Mouse (Mus musculus) CH12F3 (cell line): Measurements from ENCODE around the gene Cd200r1.
"Not testable (repeated sequence)": the region's sequence is repeated elsewhere in the genome, so short reads cannot be mapped to it uniquely, and the experiment has no call there.

Source experiments
- in situ Hi-C: fragments of 300-500 bp; cut with MboI; formaldehyde crosslinking; loops from 2 replicates; pipeline ENCODE4 v1.14.3; 2020; ENCODE audit warnings: low sequenced_read_pairs

Cd200r1 gene

DNA sequence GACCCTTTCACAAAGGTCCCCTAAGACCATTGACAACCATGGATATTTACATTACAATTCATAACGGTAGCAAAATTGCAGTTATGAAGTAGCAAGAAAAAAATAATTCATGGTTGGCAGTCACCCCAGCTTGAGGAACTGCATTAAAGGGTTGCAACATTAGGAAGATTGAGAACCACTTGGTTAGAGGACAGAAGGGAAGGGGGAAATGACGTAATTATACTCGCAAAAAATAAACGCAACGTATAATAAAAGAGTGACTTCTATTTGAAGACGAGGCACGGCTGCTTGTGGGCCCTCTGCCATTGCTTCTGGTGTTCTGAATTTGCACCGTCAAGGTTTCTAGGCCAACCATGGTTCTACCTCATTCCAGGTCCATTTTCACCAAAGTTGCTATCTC is 7.8 kb upstream of the Cd200r1 start:
- in situ Hi-C loops: no loop called here

DNA sequence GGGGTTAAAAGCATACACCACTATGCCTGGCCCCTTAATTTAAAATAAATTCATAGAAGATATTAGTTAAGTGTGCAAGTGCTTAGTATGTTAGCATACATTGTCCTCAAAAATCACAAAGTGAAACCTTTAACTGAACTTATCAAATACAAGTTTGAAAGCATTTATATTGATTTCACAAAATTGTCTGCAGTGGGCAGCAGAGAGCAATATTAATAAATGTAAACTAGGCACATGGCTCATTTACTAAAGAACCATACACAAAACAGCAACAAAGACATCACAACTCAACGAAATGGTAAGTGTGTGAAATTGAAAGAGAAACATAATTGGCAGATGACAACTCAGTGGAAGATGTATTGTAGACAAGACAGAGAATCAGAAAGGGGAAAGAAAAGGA is 3.7 kb upstream of the Cd200r1 start:
- in situ Hi-C loops: loop anchor here (10.0 kb wide), 1 partner anchor 323 kb away; no protein-coding TSS in a partner anchor

DNA sequence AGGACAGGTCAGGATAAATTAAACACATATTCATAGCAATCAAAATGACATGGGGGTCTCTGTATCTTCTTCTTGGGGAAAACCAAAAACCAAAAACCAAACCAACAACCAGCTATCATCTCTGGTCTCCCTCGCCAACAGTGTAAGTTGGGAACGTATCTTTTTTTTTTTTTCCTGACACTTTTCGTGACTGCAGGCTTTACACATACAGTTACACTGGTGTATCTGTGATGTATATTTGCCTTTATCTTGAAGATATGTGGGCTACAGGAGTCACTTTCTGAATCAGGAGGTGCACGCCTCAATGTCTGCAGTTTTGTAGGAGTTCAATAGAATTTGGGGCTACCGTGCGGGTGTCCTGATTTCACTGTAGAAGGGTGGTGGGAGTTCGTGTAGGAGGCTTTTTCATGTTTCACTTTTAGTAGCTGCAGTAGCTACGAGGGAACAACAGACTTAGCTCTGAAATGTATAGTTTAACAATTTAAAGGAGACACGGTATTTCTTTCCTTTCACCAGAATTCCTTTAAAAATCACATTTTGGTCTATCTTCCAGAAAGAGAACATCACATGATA is 870 bp downstream of the Cd200r1 start:
- in situ Hi-C loops: loop anchor here (10.0 kb wide), 1 partner anchor 318 kb away; no protein-coding TSS in a partner anchor

DNA sequence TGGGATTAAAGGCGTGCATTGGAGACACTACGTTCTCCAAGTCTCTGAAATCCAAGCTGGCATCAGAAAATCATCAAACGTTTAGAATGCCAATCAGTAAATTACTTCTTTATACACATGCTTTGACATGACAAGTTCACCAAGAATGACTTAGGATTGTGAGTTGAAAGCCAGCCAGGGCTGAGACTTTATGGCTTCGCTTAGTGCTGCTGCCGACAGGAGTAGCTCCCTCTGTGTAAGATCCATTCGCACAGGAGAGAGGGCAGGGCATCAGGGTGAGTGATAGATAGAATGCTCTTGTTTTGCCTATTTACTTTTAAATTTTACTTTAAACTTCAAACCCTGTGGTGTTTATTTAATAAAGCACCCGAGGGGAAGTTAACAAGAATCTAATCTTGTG is 2.0 kb downstream of the Cd200r1 start:
- in situ Hi-C loops: loop anchor here (10.0 kb wide), 1 partner anchor 317 kb away; no protein-coding TSS in a partner anchor

DNA sequence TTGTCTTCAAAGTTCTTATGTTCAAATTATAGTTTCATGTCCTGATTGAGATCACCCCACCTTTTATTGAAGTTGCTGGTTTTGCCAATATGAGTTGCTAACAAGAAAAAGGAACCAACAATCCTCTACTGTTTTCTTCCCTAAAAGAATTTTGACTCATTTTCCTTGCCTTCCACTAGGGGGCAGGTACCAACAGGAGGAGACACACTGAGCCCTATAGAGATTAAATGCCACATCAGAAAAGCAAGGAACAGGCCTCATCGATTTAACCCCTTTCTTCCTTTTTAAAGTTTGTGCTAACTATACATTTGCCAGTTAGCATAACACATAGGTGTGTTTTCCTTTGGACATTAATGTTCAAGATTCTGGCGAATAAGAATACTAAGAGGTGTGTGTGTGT is 2.4 kb downstream of the Cd200r1 start:
- in situ Hi-C loops: loop anchor here (10.0 kb wide), 1 partner anchor 317 kb away; no protein-coding TSS in a partner anchor

DNA sequence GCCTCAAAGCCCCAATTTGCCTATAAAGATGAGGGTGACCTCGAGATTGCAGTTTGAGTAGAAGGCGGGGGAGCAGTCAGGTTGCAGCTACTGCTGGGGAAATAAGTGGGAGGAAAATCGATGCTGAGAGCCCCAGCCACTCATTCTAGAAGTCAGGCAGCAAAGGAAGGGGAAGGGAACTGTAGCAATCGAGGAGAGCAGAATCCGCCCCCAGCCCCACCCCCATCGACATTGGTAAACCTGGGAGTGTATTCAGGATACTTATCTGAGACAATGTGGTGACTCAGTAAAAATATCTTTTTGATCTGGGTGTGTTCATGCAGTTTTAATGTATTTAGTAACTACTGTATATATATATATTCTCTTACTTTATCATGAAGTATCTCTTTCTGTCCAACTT is 7.0 kb downstream of the Cd200r1 start:
- in situ Hi-C loops: no loop called here

DNA sequence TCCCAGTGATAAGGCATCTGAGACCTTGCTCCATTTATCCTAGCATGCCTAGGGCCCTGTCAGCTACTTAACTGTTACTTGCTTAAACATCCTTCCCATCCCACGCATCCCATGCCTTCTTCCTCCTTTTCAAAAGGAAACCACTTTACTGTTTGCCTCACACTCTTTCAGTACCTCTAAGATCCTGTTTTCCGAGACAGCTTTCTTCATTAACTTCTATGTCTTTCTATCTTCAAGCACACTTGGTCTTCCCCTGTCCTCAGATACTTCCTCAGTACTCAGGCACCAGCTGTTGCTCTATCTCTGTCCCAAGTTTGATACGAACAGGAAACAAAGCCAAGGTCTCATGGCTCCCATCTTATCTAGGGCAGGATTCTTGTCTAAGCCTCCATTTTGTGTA is 8.1 kb downstream of the Cd200r1 start:
- in situ Hi-C loops: no loop called here

DNA sequence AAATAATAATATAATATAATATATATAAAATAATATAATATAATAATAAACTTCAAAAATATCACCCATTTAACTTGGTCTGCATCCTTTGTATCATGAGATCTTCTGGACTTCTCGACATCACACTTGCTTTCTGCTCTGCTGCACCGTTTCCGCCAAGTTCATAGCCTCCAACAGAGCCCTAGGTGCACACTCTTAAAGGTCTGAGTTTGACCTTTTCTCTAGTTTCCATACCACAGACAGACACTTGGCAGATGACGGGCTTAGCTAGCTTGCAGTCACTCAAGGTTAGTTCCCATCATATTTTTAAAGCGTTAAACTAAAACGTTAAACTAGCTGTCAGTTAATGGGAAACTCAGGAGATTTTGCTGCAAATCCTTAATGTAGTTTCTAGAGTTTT is 8.7 kb downstream of the Cd200r1 start:
- in situ Hi-C loops: no loop called here

DNA sequence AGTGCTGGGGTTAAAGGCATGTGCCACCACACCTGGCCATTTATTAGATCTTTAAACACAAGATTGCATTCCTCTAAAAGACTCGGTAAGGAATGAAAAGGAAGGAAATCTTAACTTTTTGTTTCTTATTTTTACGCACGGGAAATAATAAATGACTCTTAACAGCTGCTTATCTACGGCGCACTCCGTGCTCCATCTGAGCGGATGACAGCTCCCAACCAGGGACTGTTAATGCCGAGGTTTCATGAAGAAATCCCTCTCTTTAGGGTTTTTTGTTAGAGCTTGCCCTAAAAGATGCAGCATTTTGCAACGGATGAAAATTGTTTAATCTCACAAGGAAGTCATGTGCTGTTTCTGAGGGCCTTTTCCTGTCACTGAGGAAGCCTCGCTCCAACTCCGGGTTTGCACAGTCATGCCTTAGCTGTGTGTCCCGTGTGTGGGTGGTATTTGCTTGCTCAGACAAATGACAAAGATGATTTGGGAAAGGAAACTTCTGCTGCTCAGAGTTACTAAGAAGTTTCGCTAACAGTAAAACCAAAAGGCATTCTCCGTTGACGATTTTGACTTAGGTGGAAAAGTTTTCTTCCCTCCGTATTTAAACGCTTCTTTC is 13.1 kb downstream of the Cd200r1 start:
- in situ Hi-C loops: no loop called here

DNA sequence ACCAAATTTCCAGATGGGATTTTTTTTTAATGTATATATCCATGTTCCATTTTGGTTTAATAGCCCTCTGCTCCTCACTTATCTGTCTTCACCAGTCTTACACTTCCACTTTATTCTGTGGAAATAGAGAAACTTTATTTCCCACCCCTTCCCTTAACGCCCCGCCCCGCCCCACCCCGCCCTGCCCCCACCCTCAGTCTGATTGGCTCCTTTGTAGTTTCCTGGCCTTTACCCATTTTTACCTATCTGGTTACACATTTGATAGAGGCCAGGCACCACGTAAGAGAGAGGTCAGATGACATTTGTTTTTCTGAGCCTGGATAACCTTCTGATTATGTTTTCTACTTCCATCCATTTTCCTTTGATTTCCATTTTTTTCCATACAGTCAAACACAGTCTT is 14.0 kb downstream of the Cd200r1 start:
- in situ Hi-C loops: no loop called here

DNA sequence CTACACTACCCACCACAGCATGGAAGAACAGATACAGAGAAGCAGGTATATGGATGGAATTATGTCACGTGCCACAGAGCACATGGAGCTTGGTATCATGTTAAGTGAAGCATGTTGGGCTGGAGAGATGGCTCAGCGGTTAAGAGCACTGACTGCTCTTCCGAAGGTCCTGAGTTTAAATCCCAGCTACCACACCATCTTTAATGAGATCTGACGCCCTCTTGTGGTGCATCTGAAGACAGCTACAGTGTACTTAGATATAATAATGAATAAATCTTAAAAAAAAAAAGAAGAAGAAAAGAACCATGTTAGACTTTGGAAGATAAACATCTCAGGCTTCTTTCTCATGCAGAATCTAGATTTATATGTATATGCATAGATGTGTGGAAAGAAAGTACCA is 15.2 kb downstream of the Cd200r1 start:
- in situ Hi-C loops: no loop called here

DNA sequence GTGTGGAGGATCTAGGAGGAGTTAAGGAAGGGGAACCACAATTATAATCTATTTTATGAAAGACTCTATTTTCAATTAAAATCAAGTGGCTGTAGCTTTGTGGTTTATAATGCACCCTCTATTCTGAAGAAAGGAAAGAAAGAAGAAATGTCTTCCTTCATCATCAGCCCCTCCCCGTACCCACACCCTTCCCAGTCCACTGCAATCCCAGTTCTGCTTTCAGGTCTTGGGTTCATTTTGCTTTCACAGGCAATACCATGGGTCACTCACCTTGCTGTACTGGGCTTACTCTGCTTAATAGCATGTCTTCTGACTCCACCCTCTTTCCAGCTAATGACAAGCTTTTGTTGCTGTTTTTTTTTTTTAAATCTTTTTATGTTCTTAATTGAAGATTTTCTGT is 21.4 kb downstream of the Cd200r1 start:
- in situ Hi-C loops: no loop called here

DNA sequence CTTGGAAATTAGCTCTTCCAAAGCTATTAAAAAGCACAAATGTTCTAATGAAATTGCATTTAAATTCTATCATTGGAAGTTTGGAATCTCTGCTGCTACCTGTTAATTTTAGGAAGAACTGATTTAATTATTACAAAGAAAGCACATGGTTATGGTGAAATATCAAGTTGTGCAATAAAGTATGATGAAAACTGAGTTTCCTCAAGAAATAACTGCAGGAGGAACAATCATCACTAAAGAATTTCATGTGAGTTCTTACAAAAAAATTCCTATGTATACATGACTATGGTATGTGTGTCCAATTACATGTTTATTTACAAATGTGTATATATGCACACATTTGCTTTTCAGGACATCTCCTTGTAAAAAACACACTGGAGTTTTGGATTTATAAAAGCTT is 28.9 kb downstream of the Cd200r1 start:
- in situ Hi-C loops: no loop called here

DNA sequence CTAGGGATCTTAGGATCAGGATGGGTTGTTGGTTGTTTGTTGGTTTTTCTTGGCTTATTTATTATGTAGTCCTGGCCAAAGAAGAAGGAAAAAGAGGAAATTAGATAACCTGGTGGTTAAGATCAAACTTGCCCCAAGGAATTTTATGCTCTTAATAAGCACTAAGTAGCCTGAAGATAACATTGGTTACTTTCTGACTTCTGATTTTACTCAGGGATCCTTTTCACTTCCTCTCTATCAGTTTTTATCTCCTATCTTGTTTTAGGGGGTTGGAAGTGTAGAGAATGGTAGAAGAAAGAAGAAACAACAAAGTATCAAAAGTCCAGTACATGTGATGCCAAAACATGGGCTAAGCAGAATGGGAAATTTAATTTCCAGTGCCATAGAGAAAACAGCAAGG is 40.4 kb downstream of the Cd200r1 start:
- in situ Hi-C loops: no loop called here

DNA sequence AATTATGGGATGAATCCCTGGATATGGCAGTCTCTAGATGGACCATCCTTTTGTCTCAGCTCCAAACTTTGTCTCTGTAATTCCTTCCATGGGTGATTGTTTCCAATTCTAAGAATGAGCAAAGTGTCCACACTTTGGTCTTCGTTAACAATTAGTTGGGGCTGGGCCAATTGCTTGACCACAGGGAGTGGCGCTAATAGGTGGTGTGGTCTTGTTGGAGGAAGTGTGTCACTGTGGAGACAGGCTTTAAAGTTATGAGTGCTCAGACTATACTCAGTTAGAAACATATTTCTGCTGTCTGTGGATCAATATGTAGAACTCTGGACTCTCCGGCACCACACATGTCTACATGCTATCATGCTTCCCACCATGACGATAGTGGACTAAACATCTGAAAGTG is 44.7 kb downstream of the Cd200r1 start:
- in situ Hi-C loops: not testable (repeated sequence)

DNA sequence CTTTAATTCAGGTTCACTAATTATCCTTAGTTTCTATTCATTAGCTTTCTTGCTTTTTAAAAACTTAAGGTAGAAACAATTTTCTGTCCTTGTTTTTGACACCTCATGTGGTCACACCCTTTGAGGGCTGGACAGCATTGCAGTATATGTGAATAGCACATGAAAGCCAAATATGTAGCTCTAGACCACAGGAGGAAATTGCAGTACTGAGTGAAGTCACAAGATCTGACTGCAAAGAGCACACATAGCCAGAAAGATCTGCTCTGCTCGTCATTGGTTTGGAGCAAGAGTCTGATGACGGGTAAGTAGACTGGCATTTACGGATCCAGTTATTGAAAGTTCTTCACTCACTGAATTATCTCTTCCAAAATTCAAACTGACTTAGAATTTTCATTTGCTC is 46.0 kb downstream of the Cd200r1 start, which contains the start of gene Cd200r4:
Cd200r4 (plus strand) TSS at position 190 of the 400 bp plus-strand sequence.
- in situ Hi-C loops: no loop called here

DNA sequence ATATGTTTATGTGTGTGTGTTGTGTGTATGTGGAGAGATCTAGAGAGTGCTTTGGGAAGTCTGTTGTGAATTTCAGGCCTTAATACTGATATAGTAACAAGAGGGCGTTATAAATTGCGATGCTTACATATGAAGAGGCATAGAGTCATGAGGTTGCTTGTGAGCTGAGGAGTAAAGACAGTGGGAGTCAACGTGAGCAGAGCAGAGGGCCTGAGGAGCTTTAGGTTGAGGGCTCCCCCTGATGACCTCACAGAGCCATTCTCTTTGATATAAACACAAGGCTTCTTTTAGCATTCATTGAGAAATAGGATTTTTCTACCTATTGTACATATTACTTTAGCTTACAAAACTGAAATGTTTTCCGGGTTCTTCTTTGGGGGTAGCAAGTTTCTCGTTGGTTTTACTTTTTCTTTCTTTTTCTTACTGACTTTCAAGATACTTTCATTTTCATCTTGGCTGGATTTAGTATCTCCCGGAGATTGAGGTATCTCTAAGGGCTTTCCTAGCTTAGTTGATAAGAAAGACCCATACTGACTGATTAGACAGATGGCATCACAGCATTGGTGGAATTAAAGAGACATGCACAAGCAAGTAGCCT is 47.0 kb downstream of the Cd200r1 start:
- in situ Hi-C loops: no loop called here

DNA sequence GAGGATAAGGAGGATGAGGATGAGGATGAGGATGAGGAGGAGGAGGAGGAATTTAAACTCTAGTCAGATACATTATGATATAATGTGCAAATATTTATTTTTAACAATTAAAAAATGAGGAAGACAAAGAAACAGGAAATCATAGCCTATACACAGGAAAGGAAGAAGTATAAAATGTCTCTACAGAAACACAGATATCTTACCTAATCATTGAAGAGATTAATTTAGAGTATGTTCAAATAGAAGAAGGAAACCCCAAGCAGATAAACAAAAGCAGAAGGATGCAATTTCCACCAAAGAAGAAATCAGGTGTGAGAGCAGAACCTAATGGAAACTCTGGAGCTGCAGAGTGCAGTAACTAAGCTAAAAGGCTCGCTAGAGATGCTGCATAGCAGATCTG is 52.5 kb downstream of the Cd200r1 start:
- in situ Hi-C loops: no loop called here

DNA sequence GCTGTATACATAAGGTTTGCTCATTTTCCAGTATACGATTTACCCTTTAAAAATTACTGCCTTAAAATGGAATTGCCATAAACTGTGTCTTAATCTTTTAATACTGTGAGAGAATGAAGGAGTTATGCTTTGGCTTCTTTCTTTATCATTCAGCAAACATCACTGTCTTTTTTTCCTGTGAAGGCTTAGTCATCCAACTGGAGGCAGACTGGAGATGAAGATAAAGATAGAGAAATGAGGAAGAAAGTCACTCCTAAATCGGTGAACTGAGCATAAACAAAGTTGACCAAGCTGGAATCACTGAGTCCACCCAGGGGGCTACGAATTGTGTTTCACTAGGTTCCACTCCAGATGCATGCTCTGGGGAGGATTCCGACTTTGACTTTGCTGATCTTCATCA is 55.0 kb downstream of the Cd200r1 start:
- in situ Hi-C loops: no loop called here

DNA sequence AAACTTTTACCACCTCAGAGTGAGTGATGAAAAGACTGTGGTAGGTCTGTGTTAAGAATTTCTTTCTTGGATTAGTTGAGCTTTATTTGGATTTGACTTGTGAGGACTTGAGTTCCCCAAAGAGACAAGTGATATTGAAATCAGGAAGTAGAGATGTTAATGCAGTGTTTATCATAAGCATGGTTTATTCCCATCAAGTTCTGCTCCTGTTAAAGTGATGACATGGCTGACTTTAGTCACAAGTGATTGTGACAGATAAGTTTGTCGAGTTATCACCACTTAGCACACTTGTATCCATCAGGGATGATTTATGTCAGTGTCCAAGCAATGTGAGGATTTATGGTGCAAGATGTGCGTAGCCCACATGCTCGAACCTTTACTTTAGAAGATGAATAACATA is 66.8 kb downstream of the Cd200r1 start:
- in situ Hi-C loops: no loop called here

DNA sequence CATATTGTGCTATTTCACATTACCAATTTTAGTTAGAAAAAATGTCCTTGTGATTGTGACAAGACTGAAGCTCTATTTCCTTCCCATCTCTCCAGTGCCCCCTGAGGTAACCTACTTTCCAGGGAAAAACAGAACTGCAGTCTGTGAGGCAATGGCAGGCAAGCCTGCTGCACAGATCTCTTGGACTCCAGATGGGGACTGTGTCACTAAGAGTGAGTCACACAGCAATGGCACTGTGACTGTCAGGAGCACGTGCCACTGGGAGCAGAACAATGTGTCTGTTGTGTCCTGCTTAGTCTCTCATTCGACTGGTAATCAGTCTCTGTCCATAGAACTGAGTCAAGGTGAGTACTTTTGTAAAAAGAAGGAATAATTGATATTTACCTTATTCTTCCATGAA is 67.7 kb downstream of the Cd200r1 start:
- in situ Hi-C loops: not testable (repeated sequence)
